Mouse (Mus musculus) skeletal muscle tissue, adult 2 months (tissue): ENCODE measurements at regions not wholly inside any gene's neighbourhood (a gene's known extent, or its start where the extent isn't known, plus 50 kb on each side); places are given as distances from the start of the nearest gene placed in this dataset.

ENCODE experiments used
- DNase-seq: peaks from one replicate; pipeline ENCODE4 v3.0.0-alpha.2; 2012; ENCODE audit warnings: low read depth, low spot score

- no peak for DNase-seq
Observed at GRCm38 (mm10) chr7:37093721-37094120, 395.8 kb downstream of the Tshz3 start.

- DNase-seq: no peak
Observed at GRCm38 (mm10) chr7:37095839-37096238, 397.9 kb downstream of the Tshz3 start.

- no peak for DNase-seq
Observed at GRCm38 (mm10) chr7:37096291-37096690, 398.4 kb downstream of the Tshz3 start.

GRCm38 (mm10) chr7:37098950-37099349 is 401.0 kb downstream of the Tshz3 start:
- no peak for DNase-seq

GRCm38 (mm10) chr7:37104671-37105070 is 406.8 kb downstream of the Tshz3 start:
- no peak for DNase-seq

- DNase-seq: no peak
Observed at GRCm38 (mm10) chr7:37111071-37111470, 413.2 kb downstream of the Tshz3 start.

- no peak for DNase-seq
Observed at GRCm38 (mm10) chr7:37120776-37121175, 422.9 kb downstream of the Tshz3 start.

GRCm38 (mm10) chr7:37140191-37140590 is 442.3 kb downstream of the Tshz3 start:
- no peak for DNase-seq

GRCm38 (mm10) chr7:37142780-37143179 is 444.9 kb downstream of the Tshz3 start:
- no peak for DNase-seq

GRCm38 (mm10) chr7:37144303-37144702 is 446.4 kb downstream of the Tshz3 start:
- DNase-seq: no peak

- no peak for DNase-seq
Observed at GRCm38 (mm10) chr7:37149711-37150110, 451.8 kb downstream of the Tshz3 start.

GRCm38 (mm10) chr7:37159801-37160200 is 461.9 kb downstream of the Tshz3 start:
- no peak for DNase-seq

GRCm38 (mm10) chr7:37168883-37169282 is 471.0 kb downstream of the Tshz3 start:
- no peak for DNase-seq

GRCm38 (mm10) chr7:37175746-37176145 is 477.8 kb downstream of the Tshz3 start:
- DNase-seq: no peak

GRCm38 (mm10) chr7:37178256-37178655 is 480.3 kb downstream of the Tshz3 start:
- no peak for DNase-seq

- DNase-seq: no peak
Observed at GRCm38 (mm10) chr7:37179907-37180306, 482.0 kb downstream of the Tshz3 start.

GRCm38 (mm10) chr7:37180416-37180815 is 482.5 kb downstream of the Tshz3 start:
- DNase-seq: no peak

- DNase-seq: no peak
Observed at GRCm38 (mm10) chr7:37181109-37181508, 483.2 kb downstream of the Tshz3 start.

GRCm38 (mm10) chr7:37192536-37192935 is 494.6 kb downstream of the Tshz3 start:
- DNase-seq: no peak

GRCm38 (mm10) chr7:37204800-37205199 is 506.9 kb downstream of the Tshz3 start:
- no peak for DNase-seq

- DNase-seq: no peak
Observed at GRCm38 (mm10) chr7:37208305-37208704, 510.4 kb downstream of the Tshz3 start.

- no peak for DNase-seq
Observed at GRCm38 (mm10) chr7:37213751-37214181, 515.8 kb downstream of the Tshz3 start.

- no peak for DNase-seq
Observed at GRCm38 (mm10) chr7:37215498-37215897, 517.6 kb downstream of the Tshz3 start.

GRCm38 (mm10) chr7:37220476-37220875 is 522.6 kb downstream of the Tshz3 start:
- DNase-seq: no peak
